Mouse (Mus musculus) hindbrain, embryonic 10.5 days (tissue): ENCODE results near the gene Fam151a. TPM values are rescaled to one million over a fixed set of nuclear protein-coding genes. Genes with fewer than 3 reads are reported as not detected.

ENCODE experiments used
- DNase-seq: peaks from one replicate; pipeline ENCODE4 v3.0.0-alpha.2; 2017; ENCODE audit warnings: low spot score
- H3K27ac ChIP-seq: fragments of 300-500 bp; sonication (generic); 2 replicates; pipeline ENCODE4 v1.5.1; 2016; ENCODE audit warnings: mild to moderate bottlenecking, moderate library complexity
- H3K27me3 ChIP-seq: fragments of 300-500 bp; sonication (generic); 2 replicates; pipeline ENCODE4 v1.6.1; 2016; ENCODE audit warnings: mild to moderate bottlenecking; ENCODE audit not compliant: poor library complexity, insufficient read depth, severe bottlenecking
- H3K36me3 ChIP-seq: fragments of 300-500 bp; sonication (generic); 2 replicates; pipeline ENCODE4 v1.6.1; 2016; ENCODE audit warnings: mild to moderate bottlenecking, moderate library complexity
- H3K4me1 ChIP-seq: fragments of 300-500 bp; sonication (generic); replicated peaks from 2 replicates; pipeline ENCODE4 v1.6.1; 2016; ENCODE audit warnings: mild to moderate bottlenecking
- H3K4me3 ChIP-seq: fragments of 300-500 bp; sonication (generic); 2 replicates; pipeline ENCODE4 v1.5.1; 2016; ENCODE audit warnings: mild to moderate bottlenecking, moderate library complexity
- H3K9me3 ChIP-seq: fragments of 300-500 bp; sonication (generic); 2 replicates; pipeline ENCODE4 v1.6.1; 2016; ENCODE audit warnings: mild to moderate bottlenecking, moderate library complexity
- WGBS: fragments of 180-500 bp; shearing (Covaris S2); methylation state at CpG from one replicate; pipeline ENCODE4 v1.1.7; 2016; 5-methylcytosine and 5-hydroxymethylcytosine counted together
- polyA plus RNA-seq: library from polyadenylated mRNA; unstranded; fragments of >200 nt; fragmentation: Nextera tagmentation; extraction: Ambion mirVana; gene quantifications from 2 replicates; pipeline ENCODE4 v1.2.1, GENCODE M21; 2016

Fam151a gene
- polyA plus RNA-seq, 1 experiment from 2014 or later: not detected

GRCm38 (mm10) chr4:106795289-106795688 lies 61.6 kb downstream of the Fam151a start:
- no peak overlapping the region for H3K4me3 ChIP-seq
- WGBS: 81% methylated on average over 2 of the region's 2 CpGs
- no peaks in the 10 kb centered on the region for H3K9me3 ChIP-seq
- DNase-seq: no peak
- peaks cover 9% of the 10 kb centered on the region; the same call in 1 of the 2 replicates for H3K27me3 ChIP-seq
- no peaks in the 10 kb centered on the region for H3K36me3 ChIP-seq
- H3K27ac ChIP-seq: no peak overlapping the region
- peaks cover 15% of the 10 kb centered on the region for H3K4me1 ChIP-seq

Other genes with a start within 250 kb of the Fam151a start
- gene Bsnd, start 241.6 kb upstream of the Fam151a start, polyA plus RNA-seq: not detected in 2 replicates
- gene Dhcr24, start 172.9 kb upstream of the Fam151a start, polyA plus RNA-seq: 7.6 and 11.6 TPM in 2 replicates
- 0.14 and 0.25 TPM in 2 replicates for gene Lexm, start 116.6 kb upstream of the Fam151a start, polyA plus RNA-seq
- gene Ttc22, start 111.5 kb upstream of the Fam151a start, polyA plus RNA-seq: not detected in 2 replicates
- 16.5 and 17.9 TPM in 2 replicates for gene Pars2, start 82.8 kb upstream of the Fam151a start, polyA plus RNA-seq
- gene Ttc4, start 54.9 kb upstream of the Fam151a start, polyA plus RNA-seq: 100 and 107 TPM in 2 replicates
- gene Mroh7, start 3.0 kb upstream of the Fam151a start, polyA plus RNA-seq: not detected in 2 replicates
- gene Acot11, start 71.1 kb downstream of the Fam151a start, polyA plus RNA-seq: 1.8 and 2.2 TPM in 2 replicates
- gene Ssbp3, start 176.8 kb downstream of the Fam151a start, polyA plus RNA-seq: 140 and 180 TPM in 2 replicates